Mouse (Mus musculus): ENCODE data around the gene Kcnk13. TPM values are rescaled to one million over a fixed set of nuclear protein-coding genes. Genes with fewer than 3 reads are reported as not detected.

Kcnk13 gene
- polyA plus RNA-seq (2014; fragmentation: Nextera tagmentation; extraction: Ambion mirVana) = 0.37 and 0.39 TPM in 2 replicates

GRCm38 (mm10) chr12:99964301-99965202, at the start of gene Kcnk13:
Gene Kcnk13, plus strand, starts transcription at chr12:99964499.
- Histone ChIP-seq H3K27ac (ENCODE audit: low read depth) (no peak within 1 kb of the TSS), H3K4me2 (ENCODE audit: low read length) (peak within 1 kb of the TSS; percentile 91), H3K4me3 (ENCODE audit: low read depth, low read length) (peak within 1 kb of the TSS; percentile 49), H3K4me1 (replicated peaks; ENCODE audit: control insufficient read depth, insufficient read depth, low read length) (peaks cover 19% of the 10 kb centered on the region; the same call in 1 of the 2 replicates), H3K9me3 (ENCODE audit: control insufficient read depth, low read length) (no peaks in the 10 kb centered on the region), H3K9ac (ENCODE audit: low read length) (0 out of 2 replicates have a peak within 1 kb of the TSS, but pooled peaks have one; percentile 10), H3K27me3 (replicated peaks; ENCODE audit: control insufficient read depth, insufficient read depth, low read length) (peaks cover 77% of the 10 kb centered on the region), H3K36me3 (ENCODE audit: control insufficient read depth, insufficient read depth, low read length) (no peaks in the 10 kb centered on the region)
- DNase-seq (ENCODE audit: low spot score) (peak; percentile 82), ATAC-seq (replicated peaks; ENCODE audit: low FRiP score, low TSS enrichment, low read depth) (peak; percentile 50; the same call in 1 of the 2 replicates)
- 2% methylated on average over 39 of the region's 39 CpGs for WGBS

DNA sequence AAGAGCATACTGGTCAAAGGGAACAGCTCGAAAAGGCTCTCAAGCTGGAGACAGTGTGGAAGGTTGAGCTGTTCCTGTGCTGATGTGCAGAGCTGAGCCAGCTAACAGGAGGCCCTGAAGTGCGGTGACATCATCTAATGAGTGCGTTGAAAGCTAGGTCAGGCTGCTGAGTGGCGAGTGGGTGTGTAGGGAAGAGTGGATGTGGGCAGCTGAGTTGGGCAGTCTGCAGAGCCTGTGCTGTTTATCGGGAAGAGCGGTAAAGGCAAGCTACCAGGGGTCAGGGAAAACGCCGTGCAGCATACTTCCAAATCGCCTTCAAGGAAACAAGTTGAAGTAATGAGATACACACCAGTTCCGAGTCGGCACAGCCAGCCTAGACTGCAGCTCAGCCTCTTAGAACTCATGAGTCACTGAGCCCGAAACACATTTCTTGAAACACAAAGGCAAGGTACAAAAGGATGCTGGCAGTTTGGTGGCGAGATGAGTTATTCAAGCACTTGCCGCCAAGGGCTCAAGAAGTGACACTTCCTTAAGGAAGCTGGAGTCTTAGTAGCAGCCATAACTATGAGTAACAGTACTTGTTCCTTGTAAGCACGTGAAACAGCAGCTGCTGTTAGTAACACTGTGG, 46.4 kb upstream of the Kcnk13 start:
- Histone ChIP-seq H3K4me3 (ENCODE audit: low read depth, low read length) (no peak overlapping the region), H3K9ac (ENCODE audit: low read length) (no peak overlapping the region), H3K4me1 (replicated peaks; ENCODE audit: control insufficient read depth, insufficient read depth, low read length) (no peaks in the 10 kb centered on the region), H3K4me2 (ENCODE audit: low read length) (no peak overlapping the region), H3K36me3 (ENCODE audit: control insufficient read depth, insufficient read depth, low read length) (peaks cover 44% of the 10 kb centered on the region), H3K27ac (ENCODE audit: low read depth) (no peak overlapping the region), H3K27me3 (replicated peaks; ENCODE audit: control insufficient read depth, insufficient read depth, low read length) (no peaks in the 10 kb centered on the region), H3K9me3 (ENCODE audit: control insufficient read depth, low read length) (no peaks in the 10 kb centered on the region)
- WGBS = 80% methylated on average over 15 of the region's 15 CpGs
- ATAC-seq (replicated peaks; ENCODE audit: low FRiP score, low TSS enrichment, low read depth) (no peak), DNase-seq (ENCODE audit: low spot score) (no peak)

DNA sequence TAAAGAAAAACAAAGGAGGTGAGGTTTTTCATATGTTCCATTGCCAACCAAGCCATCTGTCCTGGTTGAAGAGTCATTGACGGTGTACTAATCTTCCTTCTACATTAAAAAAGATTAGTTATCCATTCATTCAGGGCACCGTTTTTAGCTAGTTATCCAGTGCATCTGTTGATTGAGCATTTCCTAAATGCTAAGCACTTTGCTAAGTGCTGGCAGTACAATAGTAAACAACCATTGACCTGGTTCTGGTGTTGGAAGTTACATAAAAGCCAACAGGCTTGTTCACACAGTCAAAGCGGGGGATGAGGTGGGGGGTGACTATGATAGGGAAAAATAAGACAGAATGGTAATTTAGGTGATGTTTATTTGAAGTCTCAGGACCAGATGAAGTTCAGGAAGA, 44.7 kb upstream of the Kcnk13 start:
- no peak overlapping the region for H3K4me3 ChIP-seq (ENCODE audit: low read depth, low read length)
- no peak for ATAC-seq (replicated peaks; ENCODE audit: low FRiP score, low TSS enrichment, low read depth)
- H3K27me3 ChIP-seq (replicated peaks; ENCODE audit: control insufficient read depth, insufficient read depth, low read length) = no peaks in the 10 kb centered on the region
- WGBS = 83% methylated on average over 3 of the region's 3 CpGs
- H3K4me1 ChIP-seq (replicated peaks; ENCODE audit: control insufficient read depth, insufficient read depth, low read length) = no peaks in the 10 kb centered on the region
- no peak for DNase-seq (ENCODE audit: low spot score)
- no peak overlapping the region for H3K9ac ChIP-seq (ENCODE audit: low read length)
- H3K9me3 ChIP-seq (ENCODE audit: control insufficient read depth, low read length) = no peaks in the 10 kb centered on the region
- peaks cover 29% of the 10 kb centered on the region for H3K36me3 ChIP-seq (ENCODE audit: control insufficient read depth, insufficient read depth, low read length)
- H3K27ac ChIP-seq (ENCODE audit: low read depth) = no peak overlapping the region
- no peak overlapping the region for H3K4me2 ChIP-seq (ENCODE audit: low read length)

DNA sequence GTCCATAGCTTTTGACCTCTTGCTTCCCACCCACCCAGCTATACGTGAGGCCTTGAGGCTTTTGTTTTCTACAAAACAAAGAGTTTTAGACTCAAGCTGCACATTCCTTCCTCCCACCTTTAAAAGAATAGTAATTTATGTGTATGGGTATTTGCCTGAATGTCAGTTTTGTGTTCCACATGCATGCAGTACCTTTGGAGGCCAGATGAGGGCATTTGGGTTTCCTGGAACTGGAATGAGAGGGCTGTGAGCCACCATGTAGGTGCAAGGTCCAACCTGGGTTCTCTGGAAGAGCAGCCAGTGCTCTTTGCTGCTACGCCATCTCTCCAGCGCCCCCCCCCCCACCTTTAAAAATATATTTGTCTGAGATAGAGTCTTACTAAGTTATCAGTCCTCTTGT, 43.3 kb upstream of the Kcnk13 start:
- Histone ChIP-seq H3K4me1 (replicated peaks; ENCODE audit: control insufficient read depth, insufficient read depth, low read length) (no peaks in the 10 kb centered on the region), H3K9ac (ENCODE audit: low read length) (no peak overlapping the region), H3K9me3 (ENCODE audit: control insufficient read depth, low read length) (no peaks in the 10 kb centered on the region), H3K36me3 (ENCODE audit: control insufficient read depth, insufficient read depth, low read length) (peaks cover 20% of the 10 kb centered on the region), H3K4me2 (ENCODE audit: low read length) (no peak overlapping the region), H3K4me3 (ENCODE audit: low read depth, low read length) (no peak overlapping the region), H3K27ac (ENCODE audit: low read depth) (no peak overlapping the region), H3K27me3 (replicated peaks; ENCODE audit: control insufficient read depth, insufficient read depth, low read length) (no peaks in the 10 kb centered on the region)
- ATAC-seq (replicated peaks; ENCODE audit: low FRiP score, low TSS enrichment, low read depth) = no peak
- 87% methylated on average over 3 of the region's 3 CpGs for WGBS
- DNase-seq (ENCODE audit: low spot score) = no peak

GRCm38 (mm10) chr12:99923131-99923606, 41.1 kb upstream of the Kcnk13 start:
- ATAC-seq (replicated peaks; ENCODE audit: low FRiP score, low TSS enrichment, low read depth) = no peak
- no peaks in the 10 kb centered on the region for H3K27me3 ChIP-seq (replicated peaks; ENCODE audit: control insufficient read depth, insufficient read depth, low read length)
- no peak overlapping the region for H3K27ac ChIP-seq (ENCODE audit: low read depth)
- H3K4me2 ChIP-seq (ENCODE audit: low read length) = no peak overlapping the region
- no peaks in the 10 kb centered on the region for H3K4me1 ChIP-seq (replicated peaks; ENCODE audit: control insufficient read depth, insufficient read depth, low read length)
- H3K36me3 ChIP-seq (ENCODE audit: control insufficient read depth, insufficient read depth, low read length) = peaks cover 14% of the 10 kb centered on the region
- H3K9me3 ChIP-seq (ENCODE audit: control insufficient read depth, low read length) = no peaks in the 10 kb centered on the region
- H3K4me3 ChIP-seq (ENCODE audit: low read depth, low read length) = no peak overlapping the region
- 57% methylated on average over 5 of the region's 5 CpGs for WGBS
- H3K9ac ChIP-seq (ENCODE audit: low read length) = no peak overlapping the region
- no peak for DNase-seq (ENCODE audit: low spot score)

DNA sequence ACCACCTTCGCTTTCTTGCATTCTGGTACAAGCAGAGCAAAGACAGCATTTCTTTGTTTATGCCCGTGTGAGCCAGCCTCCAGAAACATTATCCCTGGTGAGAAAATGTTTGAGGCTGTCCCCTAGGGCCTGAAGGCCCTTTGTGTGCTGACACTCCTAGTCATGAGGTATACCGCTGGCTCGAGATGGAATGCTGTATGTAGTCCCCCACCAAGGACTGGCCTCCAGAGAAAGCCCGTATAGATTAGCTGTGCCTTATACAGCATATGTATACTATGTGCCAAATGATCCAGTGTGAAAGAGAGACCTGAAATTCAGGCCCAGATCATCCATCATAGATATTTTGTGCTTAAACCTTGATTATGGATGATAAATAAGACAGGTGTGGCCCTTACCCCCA, 40.6 kb upstream of the Kcnk13 start:
- ATAC-seq (replicated peaks; ENCODE audit: low FRiP score, low TSS enrichment, low read depth) = no peak
- H3K4me3 ChIP-seq (ENCODE audit: low read depth, low read length) = no peak overlapping the region
- DNase-seq (ENCODE audit: low spot score) = no peak
- peaks cover 13% of the 10 kb centered on the region for H3K36me3 ChIP-seq (ENCODE audit: control insufficient read depth, insufficient read depth, low read length)
- no peak overlapping the region for H3K27ac ChIP-seq (ENCODE audit: low read depth)
- WGBS = 83% methylated on average over 5 of the region's 5 CpGs
- no peak overlapping the region for H3K4me2 ChIP-seq (ENCODE audit: low read length)
- no peaks in the 10 kb centered on the region for H3K9me3 ChIP-seq (ENCODE audit: control insufficient read depth, low read length)
- no peaks in the 10 kb centered on the region for H3K4me1 ChIP-seq (replicated peaks; ENCODE audit: control insufficient read depth, insufficient read depth, low read length)
- H3K27me3 ChIP-seq (replicated peaks; ENCODE audit: control insufficient read depth, insufficient read depth, low read length) = no peaks in the 10 kb centered on the region
- H3K9ac ChIP-seq (ENCODE audit: low read length) = no peak overlapping the region

- Histone ChIP-seq H3K36me3 (ENCODE audit: control insufficient read depth, insufficient read depth, low read length) (peaks cover 14% of the 10 kb centered on the region), H3K4me2 (ENCODE audit: low read length) (no peak overlapping the region), H3K9me3 (ENCODE audit: control insufficient read depth, low read length) (no peaks in the 10 kb centered on the region), H3K4me3 (ENCODE audit: low read depth, low read length) (no peak overlapping the region), H3K4me1 (replicated peaks; ENCODE audit: control insufficient read depth, insufficient read depth, low read length) (no peaks in the 10 kb centered on the region), H3K9ac (ENCODE audit: low read length) (no peak overlapping the region), H3K27ac (ENCODE audit: low read depth) (no peak overlapping the region), H3K27me3 (replicated peaks; ENCODE audit: control insufficient read depth, insufficient read depth, low read length) (no peaks in the 10 kb centered on the region)
- WGBS = 86% methylated on average over 7 of the region's 7 CpGs
- ATAC-seq (replicated peaks; ENCODE audit: low FRiP score, low TSS enrichment, low read depth) = no peak
- no peak for DNase-seq (ENCODE audit: low spot score)
Observed at GRCm38 (mm10) chr12:99928311-99928710, 36.0 kb upstream of the Kcnk13 start.

DNA sequence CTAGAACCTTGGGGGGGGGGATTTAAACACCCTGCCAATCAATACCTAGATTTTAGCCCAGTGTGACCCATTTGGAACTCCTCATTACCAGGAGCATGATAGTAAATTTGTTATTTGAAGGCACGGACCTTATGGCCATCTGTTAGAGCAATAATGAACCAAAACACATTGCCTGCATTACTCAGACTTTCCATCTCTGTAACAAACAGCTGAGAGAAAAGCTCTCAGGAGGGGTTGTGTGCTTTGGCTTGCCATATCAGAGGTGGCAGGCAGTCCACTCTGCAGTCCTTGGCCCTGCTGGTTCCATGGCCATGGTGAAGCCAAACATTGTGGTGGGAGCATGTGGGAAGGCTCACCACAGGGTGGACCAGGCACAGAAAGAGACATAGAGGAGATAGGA, 35.1 kb upstream of the Kcnk13 start:
- Histone ChIP-seq H3K27me3 (replicated peaks; ENCODE audit: control insufficient read depth, insufficient read depth, low read length) (no peaks in the 10 kb centered on the region), H3K4me1 (replicated peaks; ENCODE audit: control insufficient read depth, insufficient read depth, low read length) (no peaks in the 10 kb centered on the region), H3K4me3 (ENCODE audit: low read depth, low read length) (no peak overlapping the region), H3K27ac (ENCODE audit: low read depth) (no peak overlapping the region), H3K9ac (ENCODE audit: low read length) (no peak overlapping the region), H3K9me3 (ENCODE audit: control insufficient read depth, low read length) (no peaks in the 10 kb centered on the region), H3K4me2 (ENCODE audit: low read length) (no peak overlapping the region), H3K36me3 (ENCODE audit: control insufficient read depth, insufficient read depth, low read length) (peaks cover 14% of the 10 kb centered on the region)
- no peak for DNase-seq (ENCODE audit: low spot score)
- 83% methylated on average over 1 of the region's 1 CpGs for WGBS
- ATAC-seq (replicated peaks; ENCODE audit: low FRiP score, low TSS enrichment, low read depth) = no peak
